Mouse (Mus musculus) kidney, adult 9 months (tissue): ENCODE measurements at regions not wholly inside any gene's neighbourhood (a gene's known extent, or its start where the extent isn't known, plus 50 kb on each side); places are given as distances from the start of the nearest gene placed in this dataset.

ENCODE experiments used
- DNase-seq: peaks from one replicate; pipeline ENCODE4 v3.0.0; 2022

DNA sequence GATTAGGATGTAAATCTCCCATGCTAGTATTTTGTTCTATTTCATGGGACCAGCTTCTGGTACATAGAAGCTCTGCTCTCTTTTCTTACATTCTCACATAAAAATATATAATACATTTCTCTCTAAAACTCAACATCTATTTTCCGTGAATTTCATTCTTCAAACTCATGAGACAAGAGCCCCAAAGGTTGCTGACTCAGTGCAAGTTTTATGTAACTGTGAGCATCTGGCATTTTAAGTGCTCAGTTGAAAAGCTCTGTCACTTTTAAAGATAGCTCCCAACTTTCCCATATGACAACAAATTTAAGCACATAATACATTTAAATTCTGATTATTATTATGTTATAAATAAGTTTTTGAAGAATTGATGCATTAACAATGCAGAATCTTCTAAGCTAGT, 268.5 kb downstream of the AW209491 start:
- DNase-seq: no peak

- DNase-seq: peak; percentile 3
These were observed 300.3 kb downstream of the AW209491 start for GRCm38 (mm10) chr13:14930137-14930785.

GRCm38 (mm10) chr13:14966187-14966726, 336.3 kb downstream of the AW209491 start:
- no peak for DNase-seq

- DNase-seq: no peak
These were observed 372.7 kb downstream of the AW209491 start for GRCm38 (mm10) chr13:15002700-15003099.

GRCm38 (mm10) chr13:15011638-15012037, 381.7 kb downstream of the AW209491 start:
- peak; percentile 22 for DNase-seq

DNA sequence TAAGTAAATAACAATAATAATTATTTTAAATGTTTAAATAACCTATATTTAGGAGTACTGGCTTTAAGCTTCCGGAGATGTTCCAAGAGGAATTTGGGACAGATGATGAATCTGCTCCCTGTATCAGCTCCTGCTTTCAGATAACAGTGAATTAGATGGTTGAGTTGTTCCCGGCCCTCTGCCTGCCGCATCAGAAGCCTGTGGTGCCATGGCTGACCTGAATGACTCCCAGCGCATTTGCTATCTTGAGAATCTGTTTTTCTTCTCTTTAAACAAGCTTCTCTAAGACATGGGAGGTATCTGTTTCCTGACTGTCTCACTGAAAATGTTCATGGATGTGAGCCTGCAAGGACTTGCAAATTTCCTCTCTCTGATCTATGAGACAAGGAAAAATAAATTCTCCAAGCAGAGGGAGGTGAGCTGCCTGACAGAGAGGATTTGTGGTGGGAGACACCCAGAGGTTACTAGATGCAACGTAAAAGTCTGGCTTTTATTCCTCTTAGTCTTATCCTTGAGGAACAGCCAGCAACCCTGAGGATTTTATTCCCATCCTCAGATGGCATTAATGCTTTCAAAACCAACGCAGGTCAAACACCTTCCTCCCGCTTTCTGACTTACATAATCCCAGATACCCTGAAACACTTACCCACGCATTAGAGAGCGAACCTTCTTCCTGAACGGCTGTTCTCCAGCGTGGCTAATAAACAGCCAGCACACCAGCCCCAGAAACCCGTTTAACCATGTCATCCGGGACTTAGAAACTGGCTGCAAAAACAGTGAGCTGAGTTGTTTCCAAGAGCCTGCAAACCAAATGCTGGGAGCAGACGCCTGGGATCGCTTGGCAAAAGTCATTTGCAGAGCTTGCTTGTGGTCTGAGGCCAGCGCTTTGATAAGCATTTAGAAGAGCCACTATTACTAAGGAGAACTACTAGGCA, 389.1 kb downstream of the AW209491 start:
- DNase-seq: peak; percentile 48

DNA sequence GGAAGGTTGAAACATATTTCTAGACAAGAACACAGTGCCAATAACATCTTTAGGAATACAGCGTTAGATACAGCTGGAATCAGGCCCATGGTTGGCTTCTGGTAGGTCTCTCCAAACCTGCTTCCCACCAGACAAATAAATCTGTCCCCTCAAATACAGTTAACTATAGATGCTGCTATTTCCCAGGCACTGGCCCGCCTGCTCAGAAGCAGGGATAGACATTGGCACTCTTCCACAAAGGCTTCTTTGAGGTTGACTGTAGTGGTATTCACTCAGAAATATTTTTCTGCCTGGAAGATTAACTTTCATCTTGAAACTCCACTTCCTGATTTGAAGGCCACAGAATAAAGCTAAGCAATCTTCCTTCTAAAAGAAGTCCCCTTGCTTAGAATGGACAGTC, 396.6 kb downstream of the AW209491 start:
- no peak for DNase-seq

DNA sequence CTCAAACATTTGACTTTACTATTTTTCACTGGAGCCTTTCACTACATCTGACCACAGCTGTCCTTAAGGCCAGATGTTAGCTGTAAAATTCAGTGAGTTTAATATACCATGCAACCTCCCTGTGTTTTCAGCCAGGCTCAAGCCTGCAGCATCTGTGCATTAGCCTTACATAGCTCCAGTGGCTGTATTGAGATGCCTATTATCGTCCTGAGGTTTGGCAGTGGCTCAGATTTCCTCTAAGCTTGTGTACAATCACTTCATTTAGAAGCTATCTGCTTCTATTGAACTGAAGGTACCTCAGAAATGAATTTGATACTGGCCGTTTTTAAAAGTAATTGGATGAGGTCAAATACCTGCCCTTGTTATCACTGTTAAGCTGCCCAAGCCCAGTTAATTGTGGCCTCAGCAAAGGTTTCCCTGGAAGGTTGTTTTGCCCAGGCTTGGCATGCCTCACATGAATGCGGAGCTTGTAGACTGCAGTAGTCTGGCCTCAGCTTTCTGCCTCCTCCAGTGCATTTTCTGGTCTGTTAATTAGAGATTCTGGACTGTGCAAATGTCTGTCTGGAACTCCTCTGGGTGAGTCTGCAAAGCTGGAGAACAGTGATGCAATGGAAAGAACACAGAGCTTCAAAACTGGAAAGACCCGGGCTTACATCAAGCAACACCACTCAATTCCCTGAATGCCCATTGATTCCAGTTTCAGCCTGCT, 410.2 kb upstream of the Gli3 start:
- no peak for DNase-seq

- DNase-seq: no peak
These were observed 408.3 kb upstream of the Gli3 start for GRCm38 (mm10) chr13:15054705-15055104.

- no peak for DNase-seq
These were observed 384.4 kb upstream of the Gli3 start for GRCm38 (mm10) chr13:15078635-15079094.

GRCm38 (mm10) chr13:15079148-15079547, 383.9 kb upstream of the Gli3 start:
- DNase-seq: no peak

- DNase-seq: no peak
These were observed 380.6 kb upstream of the Gli3 start for GRCm38 (mm10) chr13:15082255-15082932.

GRCm38 (mm10) chr13:15094836-15095235, 368.2 kb upstream of the Gli3 start:
- DNase-seq: peak; percentile 50

DNA sequence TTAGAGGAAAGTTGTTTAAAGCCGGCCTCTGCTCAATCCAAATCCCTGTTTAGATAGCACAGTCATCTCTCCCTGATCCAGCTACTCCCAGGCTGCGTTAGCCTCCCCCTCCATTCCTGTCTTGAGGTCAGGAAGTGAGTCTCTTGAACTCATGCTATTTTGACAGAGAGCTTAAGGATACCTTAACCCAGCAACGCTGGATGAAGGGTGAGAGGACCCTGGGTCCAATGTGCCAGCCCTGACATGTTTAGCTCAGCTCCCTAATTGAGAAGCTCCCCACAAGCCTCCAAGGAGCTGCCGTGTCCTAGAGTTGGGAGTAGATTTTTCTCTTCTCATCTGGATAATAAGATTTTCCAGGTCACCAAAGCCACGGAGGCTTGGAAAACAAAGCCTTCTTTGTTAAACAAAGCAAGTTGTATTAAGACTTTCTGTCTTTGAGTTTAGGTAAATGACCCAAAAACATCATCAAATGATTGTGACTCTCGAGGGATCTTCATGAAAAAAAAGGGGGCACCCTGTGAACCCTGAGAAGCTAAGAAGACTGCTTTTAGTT, 355.2 kb upstream of the Gli3 start:
- DNase-seq: no peak

- no peak for DNase-seq
These were observed 349.7 kb upstream of the Gli3 start for GRCm38 (mm10) chr13:15113383-15113782.

DNA sequence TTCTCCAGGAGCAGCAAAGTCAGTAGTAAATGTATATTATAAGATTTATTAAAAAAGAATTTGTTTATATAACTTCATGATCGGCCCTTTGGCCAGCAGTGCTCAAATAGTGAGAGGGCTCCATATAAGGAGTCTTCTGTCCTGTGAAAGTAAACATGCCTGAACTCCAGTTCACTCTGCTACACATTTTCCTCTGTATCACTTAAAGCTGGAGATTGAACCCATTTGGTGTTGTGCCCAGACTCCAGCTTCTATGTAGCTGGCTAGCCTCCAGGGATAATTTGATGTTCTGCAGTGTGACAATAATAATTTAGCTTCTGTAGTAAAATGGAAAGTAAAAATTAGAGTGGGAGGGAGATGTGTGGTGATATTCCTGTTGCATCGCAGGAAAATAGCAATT, 332.8 kb upstream of the Gli3 start:
- DNase-seq: no peak

DNA sequence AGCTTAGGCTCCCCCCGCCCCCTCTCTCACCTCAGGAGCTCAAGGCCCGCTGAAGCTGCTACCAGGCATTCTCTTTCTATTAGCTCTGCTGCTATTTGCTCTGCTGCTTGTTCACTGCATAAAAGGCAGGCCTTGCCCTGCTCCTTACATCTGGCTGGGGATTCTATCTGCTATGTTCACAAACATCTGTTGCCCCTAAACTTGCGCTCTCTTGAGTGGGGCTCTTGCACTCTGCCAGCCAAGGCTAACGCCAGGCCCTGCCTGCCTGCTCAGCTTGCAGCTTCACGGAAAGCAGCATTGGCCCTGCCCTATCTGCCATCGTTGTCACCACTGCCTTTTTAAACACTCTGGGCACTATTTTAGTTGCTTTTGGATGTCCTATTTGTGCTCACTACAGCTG, 316.9 kb upstream of the Gli3 start:
- DNase-seq: no peak

DNA sequence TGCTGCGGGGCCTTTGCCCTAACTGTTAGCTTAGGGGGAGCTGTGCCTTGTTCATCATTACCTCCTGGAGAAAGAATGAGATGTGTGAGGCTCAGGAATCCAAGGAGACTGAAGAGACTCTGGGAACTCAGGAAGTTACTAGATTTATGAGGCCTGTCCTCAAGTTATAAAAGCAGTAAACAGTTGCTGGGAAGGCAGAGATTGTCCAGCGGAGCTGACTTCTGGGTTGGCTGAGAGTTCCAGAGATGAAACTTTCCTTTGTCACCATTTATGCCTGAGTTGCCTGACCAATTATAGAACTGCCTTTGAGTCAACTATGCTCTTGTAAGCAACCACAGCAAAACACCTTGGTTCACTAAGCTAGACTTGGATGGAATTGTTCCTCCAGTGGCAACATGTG, 282.1 kb upstream of the Gli3 start:
- DNase-seq: no peak

DNA sequence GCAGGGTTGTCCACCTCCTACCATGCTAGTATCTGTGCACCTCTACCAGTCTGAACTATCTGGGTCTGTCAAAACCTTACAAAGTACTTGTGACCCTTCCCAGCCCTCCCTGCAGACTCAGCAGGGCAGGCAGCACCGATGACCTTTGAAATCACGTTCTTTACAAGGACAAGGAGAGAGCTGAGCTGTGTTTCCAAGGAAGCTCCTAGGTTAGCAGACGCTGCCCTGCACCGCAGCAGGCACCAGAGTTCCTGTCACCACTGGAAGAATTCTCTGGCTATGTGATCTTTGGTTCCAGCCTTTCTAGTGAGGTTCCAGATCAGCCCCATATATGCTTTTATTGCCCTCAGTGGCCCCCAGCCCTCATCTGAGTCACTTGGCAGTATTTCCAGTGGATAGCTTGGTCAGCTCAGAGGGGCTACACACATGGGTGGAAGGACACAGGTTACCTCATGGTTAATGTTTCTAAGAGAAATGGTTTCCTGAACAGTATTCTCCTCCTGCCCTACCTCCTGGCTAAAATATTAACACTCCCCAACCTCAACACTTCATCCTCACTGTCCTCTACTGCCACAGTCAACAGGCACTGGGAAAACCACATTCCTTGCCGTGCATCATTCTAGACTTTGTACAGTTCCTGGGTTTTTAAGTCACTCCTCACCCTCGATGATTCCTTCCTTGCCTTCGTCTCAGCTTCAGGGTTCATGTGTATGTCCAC, 251.2 kb upstream of the Gli3 start:
- DNase-seq: peak; percentile 45

DNA sequence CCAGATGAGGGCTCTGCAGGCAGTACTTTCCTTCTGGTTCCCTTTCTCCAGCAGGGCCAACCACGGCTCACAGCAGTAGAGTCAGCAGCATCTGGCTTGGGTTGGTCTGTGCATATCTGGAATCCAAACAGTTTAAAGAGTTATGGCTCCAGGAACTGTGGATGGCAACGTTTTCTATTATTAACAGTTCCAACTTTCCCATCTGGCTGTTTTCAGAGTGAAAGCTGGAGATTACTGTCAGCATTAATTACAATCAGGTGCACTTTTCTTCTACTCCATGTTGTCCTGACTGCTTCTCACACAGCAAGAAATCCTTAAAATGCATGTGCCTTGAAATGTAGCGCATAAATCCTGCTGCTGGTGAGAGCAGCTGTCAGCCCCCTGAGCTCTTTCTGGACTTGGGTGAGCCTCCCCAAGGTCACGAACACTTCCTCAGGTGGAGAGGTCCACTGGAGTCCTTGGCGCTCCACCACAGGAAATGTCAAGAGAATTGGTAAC, 250.6 kb upstream of the Gli3 start:
- peak; percentile 5 for DNase-seq

GRCm38 (mm10) chr13:15221322-15221721, 241.7 kb upstream of the Gli3 start:
- peak; percentile 35 for DNase-seq
